Comparison of ENCODE assay signal across 8 mouse cellular contexts in genomic region chr19:51201391-51201790, GRCm38 (mm10).
DNase-seq lines count a peak whose midpoint lies in the region; ATAC-seq and TF ChIP-seq lines count a peak whose summit lies in the region.
"Had no signal": no experiment of that assay in that cellular context is flagged by ENCODE, and none has a peak within 500 bp of the region (broad histone marks: within the 10 kb centered on the region; RNA-seq: fewer than 3 reads in every experiment).

No protein-coding gene starts in this region.

- H3K27ac ChIP-seq in lung, embryonic 14.5 days (ENCODE audit: low read depth): no peak overlapping the region
- H3K27ac ChIP-seq: neural tube, embryonic 13.5 days had no signal

- no peak overlapping the region for H3K9ac ChIP-seq in lung, embryonic 14.5 days
- H3K9ac ChIP-seq: neural tube, embryonic 13.5 days had no signal

- H3K4me2 ChIP-seq in lung, embryonic 14.5 days: no peak overlapping the region
- H3K4me2 ChIP-seq: neural tube, embryonic 13.5 days had no signal

- no peak for TF ChIP-seq POLR2A in lung, adult 2 months (IDR thresholded peaks at IDR 0.05; ENCODE audit: borderline replicate concordance, extremely low read depth, low read depth, low read length)

- H3K4me3 ChIP-seq in lung, embryonic 14.5 days (ENCODE audit: low read depth, low read length): no peak overlapping the region
- no peak overlapping the region for H3K4me3 ChIP-seq in lung, adult 2 months (replicated peaks; ENCODE audit: extremely low read depth, low read depth, low read length)
- H3K4me3 ChIP-seq: neural tube, embryonic 13.5 days had no signal

- DNase-seq in lung, embryonic 14.5 days: peak; percentile 73
- DNase-seq in lung, adult 2 months: no peak
- peak; percentile 27 for DNase-seq in adrenal gland, postnatal 14 days
- peak; percentile 63 for DNase-seq in embryo, embryonic 10.5 days (ENCODE audit: low spot score)
- peak; percentile 19 to 54 for DNase-seq in layer of hippocampus, adult 18-20 months (ENCODE audit: low spot score in 2 of 2)
- peak; percentile 16 to 25 for DNase-seq in right cerebral cortex, postnatal 10 days (ENCODE audit: low spot score in 2 of 2)

- peak; percentile 59 for TF ChIP-seq CTCF in lung, embryonic 14.5 days (IDR thresholded peaks at IDR 0.05; ENCODE audit: low read depth)
- TF ChIP-seq CTCF in lung, adult 2 months (IDR thresholded peaks at IDR 0.05; ENCODE audit: insufficient read depth, low read length): no peak

- H3K36me3 ChIP-seq in lung, embryonic 14.5 days (ENCODE audit: insufficient read depth): no peaks in the 10 kb centered on the region
- H3K36me3 ChIP-seq: neural tube, embryonic 13.5 days had no signal

- H3K27me3 ChIP-seq in lung, embryonic 14.5 days (ENCODE audit: insufficient read depth, low read length): no peaks in the 10 kb centered on the region
- H3K27me3 ChIP-seq: neural tube, embryonic 13.5 days had no signal

- no peaks in the 10 kb centered on the region for H3K4me1 ChIP-seq in lung, embryonic 14.5 days (ENCODE audit: insufficient read depth)
- H3K4me1 ChIP-seq in lung, adult 2 months (ENCODE audit: control insufficient read depth, insufficient read depth, low read length): no peaks in the 10 kb centered on the region
- H3K4me1 ChIP-seq: neural tube, embryonic 13.5 days had no signal

- no peak; the same call in 1 of the 2 replicates for ATAC-seq in lung, embryonic 14.5 days (ENCODE audit: insufficient read depth)
- no peak for ATAC-seq in megakaryocyte, adult 5-6 weeks (ENCODE audit: poor library complexity, severe bottlenecking)

- H3K9me3 ChIP-seq in lung, embryonic 14.5 days (ENCODE audit: low read depth, low read length): no peaks in the 10 kb centered on the region
- H3K9me3 ChIP-seq: neural tube, embryonic 13.5 days had no signal
